Mouse (Mus musculus) embryo, embryonic 10.5 days (tissue): ENCODE results near the gene Wdr4.
"Not testable (repeated sequence)": the region's sequence is repeated elsewhere in the genome, so short reads cannot be mapped to it uniquely, and the experiment has no call there.

Source experiments
- DNase-seq: peaks from one replicate; pipeline ENCODE4 v3.0.0-alpha.2; 2015; ENCODE audit warnings: low spot score

The Wdr4 gene

DNA sequence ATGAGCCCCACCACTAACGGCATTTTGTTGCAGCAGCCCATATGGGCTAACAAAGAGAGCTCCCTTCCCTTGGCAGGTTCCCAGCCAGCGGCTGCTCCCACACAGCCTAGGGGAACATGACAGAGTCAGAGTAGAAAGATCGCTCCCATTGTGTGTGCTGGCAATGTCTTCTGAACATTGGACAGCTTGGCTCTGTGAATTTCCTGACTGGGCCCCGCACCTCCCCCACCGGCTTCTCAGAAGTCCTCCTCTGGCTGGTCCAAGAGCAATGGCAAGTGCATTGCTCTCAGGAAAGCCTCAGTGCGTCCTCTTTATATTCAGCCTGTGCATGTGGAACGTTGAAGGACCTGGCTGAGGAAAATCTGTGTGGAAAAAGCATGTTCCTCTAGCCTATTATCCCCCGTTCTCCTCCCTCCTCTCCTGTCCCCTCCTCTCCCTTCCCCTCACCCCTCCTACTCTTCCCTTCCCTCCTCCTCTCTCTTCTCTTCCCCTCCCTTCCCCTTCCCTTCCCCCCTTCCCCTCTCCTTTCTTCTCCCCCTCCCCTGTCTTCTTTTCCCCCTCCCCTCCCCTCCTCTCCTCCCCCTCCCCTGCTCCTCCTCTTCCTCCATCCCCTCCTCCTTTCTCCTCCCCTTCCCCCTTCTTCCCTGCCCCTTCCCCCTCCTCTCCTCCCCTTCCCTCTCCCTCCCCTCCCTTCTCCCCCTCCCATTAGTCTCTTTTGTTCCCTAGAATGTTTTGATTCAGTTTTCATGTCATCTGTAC lies 16.3 kb upstream of the Wdr4 start:
- DNase-seq, result peak; percentile 66

DNA sequence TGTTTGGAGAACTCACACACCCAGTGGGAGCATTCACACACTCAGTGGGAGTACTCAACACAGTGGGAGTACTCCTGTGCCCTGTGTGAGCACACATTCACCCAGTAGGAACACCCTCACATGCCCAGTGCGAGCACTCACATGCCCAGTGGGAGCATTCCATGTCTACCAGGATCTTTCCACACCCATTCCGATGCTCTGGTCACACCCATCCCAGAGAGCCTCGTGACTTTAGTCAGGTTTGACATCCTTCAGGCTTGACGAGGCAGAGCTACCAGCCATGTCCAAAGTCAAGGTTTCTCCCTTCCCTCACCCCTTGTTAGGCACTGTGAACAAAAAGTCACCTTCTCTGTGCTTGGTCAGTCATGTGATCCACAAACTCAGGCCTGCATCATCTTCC lies 15.6 kb upstream of the Wdr4 start:
- no peak for DNase-seq

DNA sequence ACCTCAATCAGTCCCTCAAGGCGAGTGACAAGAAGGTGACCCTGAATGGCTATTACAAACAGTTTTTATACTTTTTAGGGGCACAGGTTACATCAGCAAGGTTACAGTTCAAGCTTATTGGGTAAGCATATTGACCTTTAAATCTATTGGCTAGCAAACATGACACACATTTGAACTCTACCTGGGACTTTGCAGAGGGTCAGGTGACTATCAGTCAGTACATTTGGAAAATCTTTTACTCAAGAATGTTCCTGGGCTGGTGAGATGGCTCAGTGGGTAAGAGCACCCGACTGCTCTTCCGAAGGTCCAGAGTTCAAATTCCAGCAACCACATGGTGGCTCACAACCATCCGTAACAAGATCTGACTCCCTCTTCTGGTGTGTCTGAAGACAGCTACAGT lies 12.6 kb upstream of the Wdr4 start:
- not testable (repeated sequence) for DNase-seq

- DNase-seq, result no peak
These were observed 11.8 kb upstream of the Wdr4 start for GRCm38 (mm10) chr17:31531441-31532158.

DNA sequence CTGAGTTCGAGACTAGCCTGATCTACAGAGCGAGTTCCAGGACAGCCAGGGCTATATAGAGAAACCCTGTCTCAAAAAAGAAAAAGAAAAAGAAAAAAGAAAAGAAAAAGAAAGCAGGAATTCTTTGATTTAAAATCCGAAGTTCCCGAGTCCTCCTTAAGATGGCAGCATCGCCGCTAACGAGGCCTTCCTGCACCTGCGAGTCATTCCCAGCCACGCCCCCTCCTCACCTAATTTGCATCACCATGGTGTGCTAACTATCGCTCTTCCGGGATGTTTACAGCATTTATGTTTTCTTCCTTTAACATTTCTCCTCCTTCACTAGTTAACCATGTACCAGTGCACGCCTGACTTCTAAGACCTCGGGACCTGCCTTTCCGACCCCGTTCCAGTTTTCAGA lies 9.5 kb upstream of the Wdr4 start:
- DNase-seq, result peak; percentile 65

GRCm38 (mm10) chr17:31525816-31526215 lies 6.0 kb upstream of the Wdr4 start:
- no peak for DNase-seq

- DNase-seq, result no peak
These were observed 5.3 kb upstream of the Wdr4 start for GRCm38 (mm10) chr17:31525114-31525513.

DNA sequence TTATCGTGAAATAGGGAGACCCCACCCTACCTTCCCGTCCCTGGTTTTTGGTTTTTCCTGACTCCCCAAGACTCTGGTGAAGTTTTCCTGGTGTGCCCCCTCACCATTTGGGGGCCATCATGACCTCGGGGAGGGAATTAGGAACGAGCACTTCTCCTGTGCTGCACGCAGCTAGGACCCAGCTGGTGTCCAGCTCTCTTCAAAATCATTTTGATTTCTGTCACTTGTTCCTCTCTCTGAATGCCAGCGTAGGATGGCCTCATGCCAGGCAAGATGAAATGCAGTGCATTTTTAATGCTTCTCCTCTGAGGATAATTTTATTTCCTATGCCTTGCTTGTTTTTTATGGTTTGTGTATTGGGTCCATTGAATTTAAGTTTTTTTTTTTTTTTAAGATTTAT lies 2.2 kb upstream of the Wdr4 start:
- no peak for DNase-seq

DNA sequence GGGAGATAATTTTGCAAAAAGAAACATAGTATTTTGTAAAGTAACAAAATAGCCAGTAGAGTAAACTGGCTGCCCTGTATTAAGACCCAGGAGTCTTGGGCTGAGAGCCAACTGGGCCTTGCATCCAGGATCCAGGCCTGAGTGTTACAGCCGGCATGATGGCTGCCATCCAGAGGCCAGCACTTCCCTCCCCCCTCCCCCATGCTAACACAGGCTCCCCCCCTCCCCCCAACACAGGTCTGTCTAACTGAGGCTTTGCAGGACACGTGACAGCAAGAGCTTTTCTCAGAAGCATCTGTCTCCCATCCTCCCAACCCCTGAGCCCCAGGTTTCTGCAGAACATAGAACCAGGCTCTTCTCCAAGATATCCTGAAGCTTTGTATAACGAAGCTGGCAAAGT lies 1.1 kb upstream of the Wdr4 start:
- DNase-seq, result peak; percentile 53

- DNase-seq, result peak; percentile 19
These were observed 335 bp downstream of the Wdr4 start for GRCm38 (mm10) chr17:31519344-31519945.

DNA sequence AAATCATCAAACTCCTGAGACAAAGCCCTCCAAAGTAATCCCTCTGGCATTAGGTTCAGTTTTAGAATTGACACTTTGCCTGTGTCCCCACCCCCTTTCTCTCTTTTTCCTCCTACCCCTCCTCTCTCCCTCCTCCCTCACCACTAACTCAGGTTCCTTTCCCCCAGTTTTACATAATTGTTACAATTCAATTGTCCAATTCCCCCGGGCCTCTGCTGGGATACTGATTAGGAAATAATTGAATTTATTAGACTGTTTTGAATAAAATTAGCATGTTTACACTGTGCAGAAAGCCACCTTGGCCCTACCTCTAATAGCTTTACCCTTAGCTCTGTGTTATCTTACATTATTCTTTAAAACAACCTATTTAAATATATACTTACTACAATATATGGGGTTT lies 5.1 kb downstream of the Wdr4 start:
- DNase-seq, result no peak

- DNase-seq, result no peak
These were observed 7.2 kb downstream of the Wdr4 start for GRCm38 (mm10) chr17:31512593-31512992.

- peak; percentile 95 for DNase-seq
These were observed 7.8 kb downstream of the Wdr4 start for GRCm38 (mm10) chr17:31511792-31512495.

DNA sequence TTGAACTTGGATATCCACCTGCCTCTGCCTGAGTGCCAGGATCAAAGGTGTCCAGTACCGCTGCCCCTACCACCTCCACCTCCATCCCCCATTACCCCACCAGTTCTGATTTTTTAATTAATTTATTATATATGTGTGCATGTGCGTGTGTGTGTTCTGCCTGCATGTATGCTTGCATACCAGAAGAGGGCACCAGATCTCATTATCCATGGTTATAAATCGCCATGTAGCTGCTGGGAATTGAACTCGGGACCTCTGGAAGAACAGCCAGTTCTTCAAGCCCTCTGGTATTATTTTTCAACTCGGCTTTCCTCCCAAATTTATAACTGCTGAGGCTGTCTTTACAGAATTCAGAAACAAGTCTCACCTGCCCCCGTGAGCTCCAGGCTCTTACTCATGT lies 8.8 kb downstream of the Wdr4 start:
- DNase-seq, result no peak

GRCm38 (mm10) chr17:31506282-31506681 lies 13.5 kb downstream of the Wdr4 start:
- DNase-seq, result no peak

- DNase-seq, result no peak
These were observed 14.8 kb downstream of the Wdr4 start for GRCm38 (mm10) chr17:31505013-31505412.

DNA sequence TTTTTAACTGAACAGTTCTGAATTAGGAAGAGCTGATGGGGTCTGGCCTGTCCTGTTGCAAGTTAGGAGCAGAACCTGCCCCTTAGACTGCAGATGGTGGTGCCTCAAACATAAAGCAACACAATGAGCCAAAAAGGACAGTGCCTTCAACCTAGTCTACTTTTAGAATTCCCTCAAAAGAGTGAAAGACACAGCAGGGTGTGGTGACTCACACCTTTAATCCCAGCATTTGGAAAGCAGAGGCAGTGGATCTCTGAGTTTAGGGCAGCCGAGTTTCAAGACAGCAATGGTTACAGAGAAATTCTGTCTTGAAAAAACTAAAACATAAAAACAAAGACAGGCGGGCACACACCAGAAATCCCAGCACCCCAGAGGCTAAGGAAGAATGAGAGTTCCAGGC lies 15.8 kb downstream of the Wdr4 start:
- no peak for DNase-seq

- no peak for DNase-seq
These were observed 16.4 kb downstream of the Wdr4 start for GRCm38 (mm10) chr17:31503337-31503736.

DNA sequence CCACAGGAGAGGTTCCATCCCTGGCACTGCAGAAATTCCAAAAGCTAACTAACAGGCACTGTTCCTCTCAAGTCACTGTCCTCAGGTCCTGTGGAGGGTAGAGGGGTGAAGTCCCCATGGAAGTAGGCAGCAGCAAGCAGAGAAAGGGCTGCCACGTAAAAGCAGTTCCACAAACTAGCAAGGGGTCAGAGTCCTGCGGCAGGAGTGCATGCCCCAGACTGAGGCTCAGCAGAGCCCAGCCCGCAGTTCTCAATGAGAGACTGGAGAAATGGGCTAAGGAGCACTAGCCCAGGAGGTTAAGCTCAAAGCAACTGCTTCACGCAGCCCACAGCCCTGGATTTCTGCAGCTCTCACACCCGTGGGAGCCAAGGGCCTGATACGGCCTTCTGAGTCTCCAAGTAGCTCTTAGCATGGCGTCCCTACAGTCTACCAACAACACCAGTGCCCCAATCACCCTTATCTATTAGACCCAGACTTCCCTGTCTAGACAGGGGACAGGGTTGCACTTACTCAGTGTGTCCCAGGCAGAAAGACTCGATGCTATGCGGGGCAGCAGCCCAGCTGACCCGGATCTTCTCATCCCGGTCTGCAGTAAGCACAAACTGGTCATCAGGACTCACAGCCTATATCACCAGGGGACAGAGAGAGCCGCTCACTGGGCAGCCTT lies 17.4 kb downstream of the Wdr4 start:
- no peak for DNase-seq

- no peak for DNase-seq
These were observed 18.9 kb downstream of the Wdr4 start for GRCm38 (mm10) chr17:31500908-31501307.

GRCm38 (mm10) chr17:31500416-31500815 lies 19.4 kb downstream of the Wdr4 start:
- no peak for DNase-seq

GRCm38 (mm10) chr17:31499725-31500124 lies 20.1 kb downstream of the Wdr4 start:
- no peak for DNase-seq
